Mouse (Mus musculus) lung, postnatal 4 days (tissue): Measurements from ENCODE around the gene Gm8011.
"Not testable (repeated sequence)": the region's sequence is repeated elsewhere in the genome, so short reads cannot be mapped to it uniquely, and the experiment has no call there.

Experiments
- DNase-seq, 2 experiments: peaks; one replicate each; pipeline ENCODE4 v3.0.0; 2021

Gm8011 gene

GRCm38 (mm10) chr14:42463581-42463980, at the start of gene Gm8011:
Gene Gm8011 (plus strand): TSS chr14:42463881.
- DNase-seq, result not testable (repeated sequence)

GRCm38 (mm10) chr14:42439573-42439972, 24.1 kb upstream of the Gm8011 start, which contains the start of gene Gm8005:
Gene Gm8005 (minus strand): TSS chr14:42439673.
- DNase-seq, result not testable (repeated sequence)

- DNase-seq, result not testable (repeated sequence)
Observed at GRCm38 (mm10) chr14:42502249-42502648, 38.6 kb downstream of the Gm8011 start, which contains the start of gene Gm8020. Gene Gm8020 (minus strand): TSS chr14:42502349.
